Mouse (Mus musculus) embryonic facial prominence, embryonic 11.5 days (tissue): Measurements from ENCODE around the gene Higd1a. TPM values are rescaled to one million over a fixed set of nuclear protein-coding genes. Genes with fewer than 3 reads are reported as not detected.

Experiments
- ATAC-seq: fragments of 200-750 bp; cut with Nextera tagmentation; replicated peaks from 2 replicates; pipeline ENCODE4 v1.8.0; 2017; ENCODE audit warnings: low read depth; ENCODE audit not compliant: insufficient number of reproducible peaks, low FRiP score, low TSS enrichment
- DNase-seq: peaks from one replicate; pipeline ENCODE4 v3.0.0-alpha.2; 2015; ENCODE audit warnings: low spot score
- H3K27ac ChIP-seq: fragments of 300-500 bp; sonication (generic); replicated peaks from 2 replicates; pipeline ENCODE4 v1.5.1; 2014; ENCODE audit warnings: mild to moderate bottlenecking, low read depth, low read length, control low read depth
- H3K27me3 ChIP-seq: fragments of 300-500 bp; sonication (generic); 2 replicates; pipeline ENCODE4 v1.6.1; 2014; ENCODE audit warnings: mild to moderate bottlenecking, low read length, moderate library complexity, mixed read lengths; ENCODE audit not compliant: control insufficient read depth, insufficient read depth
- H3K36me3 ChIP-seq: fragments of 300-500 bp; sonication (generic); replicated peaks from 2 replicates; pipeline ENCODE4 v1.6.1; 2014; ENCODE audit warnings: low read depth, mild to moderate bottlenecking, low read length, moderate library complexity, mixed read lengths; ENCODE audit not compliant: control insufficient read depth, insufficient read depth
- H3K4me1 ChIP-seq: fragments of 300-500 bp; sonication (generic); 2 replicates; pipeline ENCODE4 v1.6.1; 2014; ENCODE audit warnings: low read length, mixed read lengths; ENCODE audit not compliant: control insufficient read depth, insufficient read depth
- H3K4me2 ChIP-seq: fragments of 300-500 bp; sonication (generic); 2 replicates; pipeline ENCODE4 v1.6.1; 2014; ENCODE audit warnings: low read depth, mild to moderate bottlenecking, control low read depth, low read length, moderate library complexity
- H3K4me3 ChIP-seq: fragments of 300-500 bp; sonication (generic); 2 replicates; pipeline ENCODE4 v1.5.1; 2014; ENCODE audit warnings: low read depth, low read length, control low read depth
- H3K9ac ChIP-seq: fragments of 300-500 bp; sonication (generic); replicated peaks from 2 replicates; pipeline ENCODE4 v1.6.1; 2014; ENCODE audit warnings: mild to moderate bottlenecking, control low read depth, low read length
- H3K9me3 ChIP-seq: fragments of 300-500 bp; sonication (generic); replicated peaks from 2 replicates; pipeline ENCODE4 v1.6.1; 2016; ENCODE audit warnings: mild to moderate bottlenecking, low read length, inconsistent platforms, mixed read lengths; ENCODE audit not compliant: control insufficient read depth
- WGBS: fragments of 180-500 bp; shearing (Covaris S2); extraction: QIAGEN DNeasy Blood & Tissue Kit; methylation state at CpG from one replicate; pipeline ENCODE4 v1.1.7; 2014; 5-methylcytosine and 5-hydroxymethylcytosine counted together
- polyA plus RNA-seq: library from polyadenylated mRNA; unstranded; fragments of >200 nt; fragmentation: Nextera tagmentation; extraction: Ambion mirVana; gene quantifications from 2 replicates; pipeline ENCODE4 v1.2.1, GENCODE M21; 2014

Higd1a gene
- polyA plus RNA-seq, 1 experiment from 2014 or later = 135 TPM

- no peak for ATAC-seq
- Histone ChIP-seq H3K27me3 (no peaks in the 10 kb centered on the region), H3K9me3 (no peaks in the 10 kb centered on the region), H3K4me1 (no peaks in the 10 kb centered on the region), H3K4me2 (no peak overlapping the region), H3K4me3 (no peak overlapping the region), H3K9ac (no peak overlapping the region), H3K36me3 (no peaks in the 10 kb centered on the region), H3K27ac (no peak overlapping the region)
- no peak for DNase-seq
Observed at GRCm38 (mm10) chr9:121873578-121873977, 15.4 kb upstream of the Higd1a start.

- H3K36me3 ChIP-seq = no peaks in the 10 kb centered on the region
- no peaks in the 10 kb centered on the region for H3K9me3 ChIP-seq
- DNase-seq (no peak), ATAC-seq (no peak)
- no peaks in the 10 kb centered on the region for H3K4me1 ChIP-seq
- H3K9ac ChIP-seq = no peak overlapping the region
- H3K27me3 ChIP-seq = no peaks in the 10 kb centered on the region
- no peak overlapping the region for H3K27ac ChIP-seq
- H3K4me2 ChIP-seq = no peak overlapping the region
- WGBS = 79% methylated on average over 2 of the region's 2 CpGs
- no peak overlapping the region for H3K4me3 ChIP-seq
Observed at GRCm38 (mm10) chr9:121872062-121872683, 14.0 kb upstream of the Higd1a start.

DNA sequence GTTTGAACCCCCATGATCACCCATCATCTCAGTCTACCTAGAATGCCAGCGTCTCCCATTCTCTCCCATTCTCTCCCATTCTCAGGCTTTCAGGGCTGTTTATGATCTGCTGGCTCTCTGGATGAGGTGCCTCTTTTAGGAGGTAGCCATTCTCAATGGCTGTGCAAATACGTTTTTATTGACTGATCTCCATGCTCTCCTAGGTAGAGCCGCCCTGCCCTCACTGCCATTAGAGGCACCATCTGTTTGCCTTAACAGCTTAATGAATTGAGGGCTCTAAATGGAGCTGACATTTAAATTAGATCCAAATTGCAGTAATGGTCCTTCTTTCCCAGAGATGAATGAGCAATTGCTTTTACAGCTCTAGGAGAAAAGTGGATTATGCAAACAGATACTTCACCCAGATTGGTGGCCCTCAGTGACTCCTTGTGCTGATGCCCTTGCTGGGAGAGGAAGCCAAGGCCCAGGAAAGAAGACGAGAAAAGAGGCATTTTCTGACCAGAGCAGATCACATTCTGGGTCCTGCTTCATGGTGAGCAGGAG lies 11.9 kb upstream of the Higd1a start:
- Histone ChIP-seq H3K36me3 (no peaks in the 10 kb centered on the region), H3K27ac (no peak overlapping the region), H3K9ac (no peak overlapping the region), H3K4me3 (no peak overlapping the region), H3K9me3 (no peaks in the 10 kb centered on the region), H3K27me3 (no peaks in the 10 kb centered on the region), H3K4me1 (no peaks in the 10 kb centered on the region), H3K4me2 (no peak overlapping the region)
- ATAC-seq (no peak), DNase-seq (no peak)
- 49% methylated on average over 4 of the region's 4 CpGs for WGBS

DNA sequence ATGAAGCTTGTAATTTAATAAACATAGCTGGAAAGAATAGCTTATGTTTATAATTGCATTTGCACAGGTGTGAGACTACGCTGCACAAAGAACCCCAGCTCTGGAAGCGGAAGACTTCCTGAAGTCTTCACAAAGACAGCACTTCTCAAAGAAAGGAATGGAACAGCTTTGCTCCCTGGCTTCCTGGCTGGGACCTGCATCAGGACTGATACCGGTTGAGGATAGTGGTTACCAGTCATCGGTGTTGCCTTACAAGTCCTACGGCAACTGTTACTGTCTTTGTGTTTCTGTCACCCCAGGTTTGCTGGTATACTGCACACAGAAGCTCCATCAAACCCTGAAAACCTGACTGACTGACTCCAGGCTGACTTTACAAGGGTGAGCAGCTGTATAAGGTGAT lies 11.3 kb upstream of the Higd1a start:
- no peak for ATAC-seq
- Histone ChIP-seq H3K27me3 (no peaks in the 10 kb centered on the region), H3K36me3 (no peaks in the 10 kb centered on the region), H3K27ac (no peak overlapping the region), H3K4me3 (no peak overlapping the region), H3K4me1 (no peaks in the 10 kb centered on the region), H3K9ac (no peak overlapping the region), H3K4me2 (no peak overlapping the region), H3K9me3 (no peaks in the 10 kb centered on the region)
- WGBS = 88% methylated on average over 5 of the region's 5 CpGs
- DNase-seq = no peak

DNA sequence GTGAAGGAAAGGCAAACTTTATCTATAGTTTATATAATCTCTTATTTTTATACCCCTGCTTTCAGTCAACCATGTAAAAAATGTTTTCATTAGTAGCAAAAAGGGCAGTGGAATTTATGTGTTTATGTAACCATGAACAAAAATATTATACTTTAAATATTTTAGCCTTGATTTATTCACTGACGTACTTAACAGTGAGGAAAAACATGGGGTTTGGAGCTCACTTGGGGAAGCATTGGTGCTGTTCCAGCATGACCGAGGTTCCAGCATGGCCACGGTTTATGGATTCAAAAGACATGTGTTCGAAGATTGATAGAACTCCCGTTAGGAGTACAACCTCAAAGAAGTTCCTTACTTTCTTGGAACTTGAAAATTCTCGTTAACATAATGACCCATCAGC lies 10.1 kb upstream of the Higd1a start:
- no peaks in the 10 kb centered on the region for H3K36me3 ChIP-seq
- no peaks in the 10 kb centered on the region for H3K27me3 ChIP-seq
- no peak overlapping the region for H3K4me2 ChIP-seq
- no peaks in the 10 kb centered on the region for H3K9me3 ChIP-seq
- no peak overlapping the region for H3K4me3 ChIP-seq
- no peak overlapping the region for H3K27ac ChIP-seq
- H3K4me1 ChIP-seq = no peaks in the 10 kb centered on the region
- no peak for ATAC-seq
- DNase-seq = no peak
- 91% methylated on average over 6 of the region's 6 CpGs for whole genome bisulfite sequencing
- H3K9ac ChIP-seq = no peak overlapping the region

- ATAC-seq (no peak), DNase-seq (no peak)
- Histone ChIP-seq H3K36me3 (no peaks in the 10 kb centered on the region), H3K4me2 (no peak overlapping the region), H3K27ac (no peak overlapping the region), H3K27me3 (no peaks in the 10 kb centered on the region), H3K4me3 (no peak overlapping the region), H3K9me3 (no peaks in the 10 kb centered on the region), H3K4me1 (no peaks in the 10 kb centered on the region), H3K9ac (no peak overlapping the region)
- WGBS = 94% methylated on average over 6 of the region's 6 CpGs
Observed at GRCm38 (mm10) chr9:121867632-121868031, 9.5 kb upstream of the Higd1a start.

- no peaks in the 10 kb centered on the region for H3K9me3 ChIP-seq
- H3K9ac ChIP-seq = no peak overlapping the region
- no peaks in the 10 kb centered on the region for H3K36me3 ChIP-seq
- no peak overlapping the region for H3K4me3 ChIP-seq
- no peaks in the 10 kb centered on the region for H3K27me3 ChIP-seq
- no peak overlapping the region for H3K27ac ChIP-seq
- WGBS = 43% methylated on average over 3 of the region's 3 CpGs
- no peak for DNase-seq
- no peak overlapping the region for H3K4me2 ChIP-seq
- ATAC-seq = no peak
- H3K4me1 ChIP-seq = no peaks in the 10 kb centered on the region
Observed at GRCm38 (mm10) chr9:121865425-121866008, 7.4 kb upstream of the Higd1a start.

DNA sequence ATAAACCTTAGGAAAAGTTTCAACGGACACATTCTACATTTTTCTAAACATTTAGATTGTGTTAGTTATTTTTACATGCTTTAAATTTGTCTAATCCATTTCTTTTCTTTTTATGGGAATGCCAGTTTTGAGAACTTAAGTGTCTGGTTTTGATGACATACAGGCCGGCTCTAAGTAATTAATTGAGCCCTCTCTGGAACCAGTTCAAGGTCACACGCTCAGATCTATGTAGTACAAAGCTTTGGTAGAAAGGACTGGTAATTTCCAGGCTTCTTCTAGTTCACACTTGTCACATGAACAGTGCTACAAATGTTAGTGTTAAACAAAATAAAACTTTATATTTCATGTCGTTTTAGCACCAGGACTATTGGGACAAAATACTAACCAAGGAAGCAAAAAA lies 6.7 kb upstream of the Higd1a start:
- Histone ChIP-seq H3K4me2 (no peak overlapping the region), H3K36me3 (no peaks in the 10 kb centered on the region), H3K9me3 (no peaks in the 10 kb centered on the region), H3K4me3 (no peak overlapping the region), H3K9ac (no peak overlapping the region), H3K27ac (no peak overlapping the region), H3K4me1 (no peaks in the 10 kb centered on the region), H3K27me3 (no peaks in the 10 kb centered on the region)
- ATAC-seq (no peak), DNase-seq (no peak)
- 64% methylated on average over 4 of the region's 4 CpGs for WGBS
